Mouse (Mus musculus): Measurements from ENCODE around the gene Stag1. TPM values are rescaled to one million over a fixed set of nuclear protein-coding genes. Genes with fewer than 3 reads are reported as not detected.
A peak's percentile ranks its signal among the peaks of the same experiment; 100 is the strongest.

Stag1 gene
- polyA plus RNA-seq, 1 experiment from 2014 or later: 41.6 TPM

DNA sequence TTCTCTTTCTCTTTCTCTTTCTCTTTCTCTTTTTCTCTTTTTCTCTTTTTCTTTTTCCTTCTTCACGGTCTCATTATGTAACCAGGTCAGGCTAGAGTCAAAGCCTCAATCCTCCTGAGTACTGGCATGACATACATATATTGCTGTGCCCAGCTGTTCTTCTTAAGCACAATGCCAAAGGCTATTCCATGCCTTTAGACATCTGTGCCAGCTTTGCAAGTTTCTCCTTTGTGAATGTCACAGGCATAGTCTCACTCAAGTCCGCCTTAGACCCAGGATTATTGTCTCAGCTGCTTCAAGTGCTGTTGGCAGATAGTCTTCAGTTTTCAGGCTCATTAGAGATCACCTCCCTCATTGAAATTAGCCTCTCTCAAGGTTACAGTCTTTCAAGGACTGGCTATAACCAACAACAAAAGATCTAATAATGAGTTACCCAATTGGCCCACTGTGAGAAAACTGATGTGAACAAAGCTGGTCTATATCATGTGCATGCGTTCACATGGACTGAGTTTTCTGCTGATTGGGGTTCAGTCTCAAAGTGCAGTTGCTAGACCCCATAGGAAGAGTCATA, 16.0 kb downstream of the Stag1 start:
- H3K4me2 ChIP-seq (replicated peaks): no peak overlapping the region
- H3K27ac ChIP-seq: no peak overlapping the region

DNA sequence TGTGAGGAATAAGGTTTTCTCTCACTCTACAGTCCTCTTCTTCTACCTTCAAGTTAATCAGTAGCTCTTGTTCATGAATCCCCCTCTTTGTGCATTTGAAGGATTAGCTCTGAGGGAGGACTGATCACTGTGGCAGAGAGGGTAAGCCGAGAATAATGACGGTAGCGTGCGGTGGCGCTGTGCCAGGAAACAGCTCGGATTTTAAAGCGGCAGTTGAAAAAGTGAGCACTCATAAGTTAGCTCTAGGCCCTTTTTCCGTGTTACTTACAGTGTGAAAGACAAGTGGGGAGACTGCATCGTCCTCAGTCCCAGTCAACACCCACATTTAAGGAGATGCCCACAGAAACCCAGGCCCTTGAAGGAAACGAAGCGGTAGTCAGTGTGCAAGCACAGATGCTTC, 19.3 kb downstream of the Stag1 start:
- WGBS: 18% methylated on average over 11 of the region's 11 CpGs
- H3K4me2 ChIP-seq (replicated peaks): 0 out of 2 replicates have a peak overlapping the region, but pooled peaks have one; percentile 5
- H3K4me3 ChIP-seq (replicated peaks): no peak overlapping the region
- H3K4me1 ChIP-seq (replicated peaks): peaks cover 16% of the 10 kb centered on the region
- peak; percentile 75 for ATAC-seq
- no peaks in the 10 kb centered on the region for H3K9me3 ChIP-seq
- H3K36me3 ChIP-seq: no peaks in the 10 kb centered on the region
- H3K27ac ChIP-seq: peak overlapping the region; percentile 31; the same call in 1 of the 2 replicates
- no peak overlapping the region for H3K9ac ChIP-seq (replicated peaks)
- H3K27me3 ChIP-seq: no peaks in the 10 kb centered on the region

More for the DNA sequence above, 16.0 kb downstream of the Stag1 start:
- ATAC-seq: no peak
- Histone ChIP-seq H3K4me1 (replicated peaks) (peaks cover 16% of the 10 kb centered on the region), H3K4me3 (replicated peaks) (no peak overlapping the region), H3K27me3 (no peaks in the 10 kb centered on the region), H3K9ac (replicated peaks) (no peak overlapping the region), H3K9me3 (no peaks in the 10 kb centered on the region), H3K36me3 (no peaks in the 10 kb centered on the region)
- 66% methylated on average over 3 of the region's 3 CpGs for WGBS

DNA sequence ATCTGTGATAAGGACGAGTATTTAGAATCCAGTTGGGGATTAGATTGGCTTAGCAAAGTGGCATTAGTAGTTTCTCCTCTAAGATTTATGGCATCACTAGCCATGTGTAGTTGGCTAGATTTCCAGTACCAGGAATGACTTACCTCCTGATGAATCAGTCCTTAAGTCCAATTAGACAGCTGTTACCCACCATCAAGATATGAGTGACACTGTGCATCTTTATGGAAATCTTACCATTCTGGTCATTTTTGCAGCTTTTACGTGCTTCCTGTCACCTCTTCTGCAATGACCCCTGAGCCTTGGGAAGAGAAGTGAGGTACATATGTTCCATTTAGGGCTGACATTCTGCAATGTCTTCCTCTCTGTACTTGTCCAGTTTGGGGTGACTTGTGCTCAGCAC, 28.7 kb downstream of the Stag1 start:
- no peak overlapping the region for H3K27ac ChIP-seq
- WGBS: 76% methylated on average over 2 of the region's 2 CpGs
- H3K9me3 ChIP-seq: no peaks in the 10 kb centered on the region
- no peak for ATAC-seq
- no peaks in the 10 kb centered on the region for H3K4me1 ChIP-seq (replicated peaks)
- no peaks in the 10 kb centered on the region for H3K27me3 ChIP-seq
- H3K36me3 ChIP-seq: no peaks in the 10 kb centered on the region
- no peak overlapping the region for H3K4me3 ChIP-seq (replicated peaks)
- no peak overlapping the region for H3K9ac ChIP-seq (replicated peaks)
- H3K4me2 ChIP-seq (replicated peaks): no peak overlapping the region

DNA sequence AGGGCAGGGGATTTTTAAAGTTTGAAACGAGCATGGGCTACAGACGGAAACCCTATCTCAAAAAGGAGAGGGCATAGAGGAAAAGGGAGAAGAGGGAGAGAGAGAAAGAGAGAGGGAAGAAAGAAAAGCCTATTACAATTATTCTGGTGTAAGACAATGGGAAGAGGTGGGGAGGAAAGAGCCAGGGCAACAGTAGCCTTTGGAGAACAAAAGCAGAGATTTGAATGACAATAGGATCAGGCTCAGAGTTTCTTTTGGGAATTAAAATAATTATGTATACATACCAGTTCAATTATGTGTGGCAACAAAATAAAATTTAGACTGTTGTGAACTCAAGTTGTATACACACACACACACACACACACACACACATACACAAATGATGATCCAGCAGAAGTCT, 43.2 kb downstream of the Stag1 start:
- Histone ChIP-seq H3K4me3 (replicated peaks) (no peak overlapping the region), H3K4me2 (replicated peaks) (0 out of 2 replicates have a peak overlapping the region, but pooled peaks have one; percentile 68), H3K27ac (peak overlapping the region; percentile 99; the same call in 1 of the 2 replicates), H3K4me1 (replicated peaks) (peaks cover 31% of the 10 kb centered on the region), H3K27me3 (no peaks in the 10 kb centered on the region), H3K9me3 (no peaks in the 10 kb centered on the region), H3K36me3 (no peaks in the 10 kb centered on the region), H3K9ac (replicated peaks) (peak overlapping the region; percentile 37; the same call in 1 of the 2 replicates)
- ATAC-seq: no peak
- WGBS: 17% methylated on average over 2 of the region's 2 CpGs

DNA sequence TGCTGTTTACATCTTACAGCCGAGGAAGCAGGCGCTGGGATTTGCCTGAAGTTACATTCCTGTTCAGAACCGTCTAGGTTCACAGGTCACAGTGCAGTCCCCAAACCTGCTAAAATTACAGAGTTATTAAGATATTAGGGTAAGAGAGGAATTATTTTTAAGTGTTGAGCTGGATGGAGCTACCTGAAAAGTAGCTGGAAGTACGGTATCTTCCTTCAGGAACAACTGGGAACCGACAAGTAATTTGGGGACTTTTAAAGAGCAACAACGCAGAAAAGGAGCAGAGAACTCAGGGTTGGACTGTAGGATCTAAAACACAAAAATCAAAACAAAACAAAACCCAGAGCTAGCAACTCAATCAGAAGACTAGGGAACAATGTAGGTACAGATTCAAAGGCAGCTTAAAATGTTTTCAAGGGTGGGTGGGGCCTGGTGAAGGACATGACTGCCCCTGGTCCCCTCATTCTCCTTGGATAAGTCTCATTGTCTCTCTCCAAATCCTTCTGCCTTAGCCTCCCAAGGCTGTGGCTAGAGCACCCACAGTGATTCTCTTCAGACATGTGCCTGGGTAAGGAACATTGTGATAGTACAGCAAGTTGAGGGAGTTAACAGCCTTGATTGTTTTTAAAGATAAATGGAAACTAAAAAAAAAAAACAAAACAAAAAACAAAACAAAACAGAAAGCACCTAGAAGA, 43.9 kb downstream of the Stag1 start:
- Histone ChIP-seq H3K9ac (replicated peaks) (peak overlapping the region; percentile 75), H3K9me3 (no peaks in the 10 kb centered on the region), H3K4me1 (replicated peaks) (peaks cover 36% of the 10 kb centered on the region), H3K27me3 (no peaks in the 10 kb centered on the region), H3K4me2 (replicated peaks) (peak overlapping the region; percentile 68), H3K27ac (peak overlapping the region; percentile 99), H3K4me3 (replicated peaks) (peak overlapping the region; percentile 86), H3K36me3 (no peaks in the 10 kb centered on the region)
- no peak for ATAC-seq
- 16% methylated on average over 6 of the region's 6 CpGs for WGBS

DNA sequence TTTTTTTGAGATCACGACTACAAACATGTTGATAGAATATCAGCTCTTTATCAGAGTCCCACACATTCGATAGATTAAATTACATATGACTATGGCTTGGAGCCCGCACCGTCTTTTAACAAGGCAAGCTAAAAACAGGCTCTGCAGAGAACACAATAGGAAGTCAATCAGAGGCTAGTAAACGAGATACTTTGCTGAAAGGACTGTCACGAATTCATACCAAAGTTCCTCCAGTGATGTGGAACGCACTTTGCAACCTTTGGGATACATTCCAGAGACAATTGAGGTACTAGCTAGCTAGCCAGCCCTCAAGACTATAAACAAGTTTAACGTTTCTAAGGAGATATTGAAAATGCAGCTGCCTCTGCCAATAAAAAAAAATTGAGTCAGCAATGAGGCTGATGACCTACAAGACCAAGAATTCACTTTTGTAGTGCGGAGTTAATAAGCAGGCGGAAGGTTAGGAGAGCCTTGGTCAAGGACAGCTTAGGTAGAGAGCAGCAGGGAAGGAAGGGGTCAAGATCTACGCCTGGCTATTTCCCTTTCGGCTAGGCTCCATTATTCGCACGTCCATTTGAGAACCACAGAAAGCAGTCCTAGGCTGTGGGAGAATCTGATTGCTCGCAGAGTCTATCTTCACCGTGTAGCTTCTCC, 44.7 kb downstream of the Stag1 start:
- Histone ChIP-seq H3K9ac (replicated peaks) (peak overlapping the region; percentile 75), H3K9me3 (no peaks in the 10 kb centered on the region), H3K36me3 (no peaks in the 10 kb centered on the region), H3K27me3 (no peaks in the 10 kb centered on the region), H3K4me1 (replicated peaks) (peaks cover 42% of the 10 kb centered on the region), H3K4me3 (replicated peaks) (peak overlapping the region; percentile 86), H3K4me2 (replicated peaks) (peak overlapping the region; percentile 68), H3K27ac (peak overlapping the region; percentile 99)
- under 1% methylated on average over 16 of the region's 16 CpGs for WGBS
- no peak for ATAC-seq

DNA sequence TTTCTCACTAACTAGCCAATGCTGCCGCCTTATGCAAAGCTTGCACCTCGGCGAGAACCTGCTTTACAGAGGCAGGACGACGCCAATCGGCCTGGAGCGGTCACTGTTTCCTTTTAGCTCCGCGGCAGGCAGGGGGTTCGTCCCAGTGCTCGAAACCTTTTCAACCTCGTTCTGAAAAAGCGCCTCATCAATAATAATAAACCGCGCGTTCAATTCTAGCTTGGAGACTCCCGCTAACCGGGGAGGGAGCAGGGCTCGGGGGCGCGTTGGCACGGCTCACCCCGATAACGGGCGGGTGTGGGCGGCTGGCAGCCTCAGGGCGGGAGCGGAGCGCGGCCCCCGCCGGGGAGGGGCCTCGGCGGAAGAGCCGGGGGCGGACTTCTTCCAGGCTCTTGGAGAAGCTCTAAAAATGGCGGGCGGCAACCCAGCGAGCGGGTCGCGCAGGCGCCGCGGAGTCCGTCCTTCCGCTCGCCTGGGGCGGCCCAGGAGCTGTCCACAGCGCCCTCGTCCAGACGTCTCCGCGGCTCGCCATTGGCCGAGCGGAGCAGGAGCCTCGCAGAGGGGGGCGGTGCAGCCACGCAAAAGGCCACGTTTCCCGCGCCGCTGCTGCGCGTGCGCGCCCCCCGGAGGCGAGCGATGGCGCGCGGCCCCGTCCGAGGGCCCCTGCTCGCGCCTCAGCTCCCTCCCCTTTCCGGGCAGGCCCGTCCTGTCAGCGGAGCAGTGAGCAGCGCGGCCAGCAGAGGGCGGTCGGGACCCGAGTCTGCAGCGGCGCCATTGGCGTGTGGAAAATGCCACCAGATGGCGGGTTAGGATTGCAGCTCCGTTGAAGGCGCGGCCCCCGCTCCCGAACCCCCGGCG, 45.5 kb downstream of the Stag1 start:
- H3K9ac ChIP-seq (replicated peaks): peak overlapping the region; percentile 91
- H3K36me3 ChIP-seq: no peaks in the 10 kb centered on the region
- under 1% methylated on average over 89 of the region's 97 CpGs for WGBS
- peaks cover 42% of the 10 kb centered on the region for H3K4me1 ChIP-seq (replicated peaks)
- ATAC-seq: peak; percentile 99
- H3K27me3 ChIP-seq: no peaks in the 10 kb centered on the region
- H3K4me2 ChIP-seq (replicated peaks): peak overlapping the region; percentile 68
- peak overlapping the region; percentile 86 for H3K4me3 ChIP-seq (replicated peaks)
- H3K9me3 ChIP-seq: no peaks in the 10 kb centered on the region
- H3K27ac ChIP-seq: peak overlapping the region; percentile 99

DNA sequence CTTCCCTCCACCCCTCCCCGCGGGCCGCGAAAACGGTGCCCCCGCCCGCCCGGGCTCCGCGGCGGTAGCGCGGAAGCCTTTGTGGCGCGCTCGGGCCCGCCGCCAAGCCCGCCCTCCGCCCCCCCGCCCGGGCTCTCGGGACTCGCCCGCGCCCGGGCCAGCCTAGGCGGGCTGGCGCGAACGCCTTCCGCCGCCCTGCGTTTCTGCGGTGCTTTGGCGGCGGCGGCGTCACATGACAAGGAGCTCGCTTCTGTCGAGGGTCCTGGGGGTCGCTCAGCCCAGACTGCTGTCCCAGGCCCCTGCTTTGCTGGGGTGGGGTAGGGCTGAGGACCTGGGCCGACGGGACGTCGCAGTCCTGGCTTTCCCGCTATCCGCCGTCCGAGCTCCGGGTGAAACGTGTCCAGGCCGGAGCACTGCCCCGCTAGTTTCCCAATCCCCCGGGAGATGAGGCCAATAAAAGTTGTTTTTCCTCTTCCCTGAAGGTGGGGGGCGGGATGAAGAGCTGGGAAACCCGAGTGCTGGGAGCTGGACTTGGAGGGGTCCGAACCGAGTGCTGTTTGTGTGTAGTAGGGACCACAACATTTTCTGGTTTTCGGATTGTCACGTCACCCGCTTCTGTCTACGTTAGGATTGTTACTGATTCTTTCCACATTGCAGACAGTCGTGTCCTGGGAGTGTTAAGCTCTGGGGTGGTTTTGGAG, 46.6 kb downstream of the Stag1 start:
- H3K36me3 ChIP-seq: no peaks in the 10 kb centered on the region
- H3K4me2 ChIP-seq (replicated peaks): peak overlapping the region; percentile 72
- H3K27ac ChIP-seq: peak overlapping the region; percentile 99
- H3K27me3 ChIP-seq: no peaks in the 10 kb centered on the region
- peak overlapping the region; percentile 86 for H3K4me3 ChIP-seq (replicated peaks)
- peak; percentile 40 for ATAC-seq
- WGBS: under 1% methylated on average over 50 of the region's 64 CpGs
- peaks cover 42% of the 10 kb centered on the region for H3K4me1 ChIP-seq (replicated peaks)
- H3K9me3 ChIP-seq: no peaks in the 10 kb centered on the region
- peak overlapping the region; percentile 91 for H3K9ac ChIP-seq (replicated peaks)

DNA sequence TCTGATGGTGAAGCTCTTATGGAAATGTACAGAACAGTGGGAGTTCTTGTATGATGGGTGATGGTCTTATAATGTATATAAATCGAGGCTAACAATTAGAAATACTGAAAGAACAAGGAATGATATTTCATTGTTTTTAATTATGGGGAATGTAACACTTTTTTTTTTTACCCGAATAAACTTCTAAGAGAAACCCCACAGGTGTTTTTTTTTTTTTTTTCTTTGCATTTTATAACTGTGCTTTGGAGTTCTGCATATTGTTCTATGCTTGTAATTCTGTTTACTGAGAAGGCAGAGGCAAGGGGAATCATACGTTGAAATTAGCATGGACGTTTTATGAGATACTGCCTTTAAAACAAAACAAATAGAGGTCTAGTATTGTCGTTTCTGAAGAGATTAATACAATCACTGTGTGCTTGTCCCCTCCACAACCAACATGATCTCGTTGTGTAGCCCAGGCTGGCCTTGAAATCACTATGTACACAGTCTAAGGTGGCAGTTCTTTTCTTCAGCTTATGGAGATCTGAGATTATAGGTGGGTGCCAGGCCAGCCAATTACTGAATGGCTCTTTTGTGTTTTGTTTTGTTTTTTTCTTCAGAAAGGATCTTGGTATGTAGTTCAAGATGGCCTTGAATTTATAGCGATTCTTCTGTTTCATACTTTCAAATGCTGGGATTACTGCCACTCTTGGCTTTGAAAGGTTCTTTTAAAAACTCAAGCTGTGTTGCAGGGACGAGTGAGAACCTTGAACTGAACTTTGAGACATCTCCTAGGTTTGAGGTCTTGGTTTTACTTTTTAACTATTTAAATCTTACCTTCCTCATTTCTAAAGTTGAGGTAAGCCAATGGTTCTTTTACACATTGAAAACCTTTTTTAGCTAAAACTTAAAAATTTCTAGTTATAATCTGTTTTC, 47.7 kb downstream of the Stag1 start:
- ATAC-seq: no peak
- WGBS: 28% methylated on average over 8 of the region's 8 CpGs
- H3K4me3 ChIP-seq (replicated peaks): peak overlapping the region; percentile 86
- no peaks in the 10 kb centered on the region for H3K36me3 ChIP-seq
- no peaks in the 10 kb centered on the region for H3K9me3 ChIP-seq
- H3K4me2 ChIP-seq (replicated peaks): peak overlapping the region; percentile 72
- H3K27ac ChIP-seq: no peak overlapping the region
- no peaks in the 10 kb centered on the region for H3K27me3 ChIP-seq
- no peak overlapping the region; the same call in 1 of the 2 replicates for H3K9ac ChIP-seq (replicated peaks)
- H3K4me1 ChIP-seq (replicated peaks): peaks cover 39% of the 10 kb centered on the region

DNA sequence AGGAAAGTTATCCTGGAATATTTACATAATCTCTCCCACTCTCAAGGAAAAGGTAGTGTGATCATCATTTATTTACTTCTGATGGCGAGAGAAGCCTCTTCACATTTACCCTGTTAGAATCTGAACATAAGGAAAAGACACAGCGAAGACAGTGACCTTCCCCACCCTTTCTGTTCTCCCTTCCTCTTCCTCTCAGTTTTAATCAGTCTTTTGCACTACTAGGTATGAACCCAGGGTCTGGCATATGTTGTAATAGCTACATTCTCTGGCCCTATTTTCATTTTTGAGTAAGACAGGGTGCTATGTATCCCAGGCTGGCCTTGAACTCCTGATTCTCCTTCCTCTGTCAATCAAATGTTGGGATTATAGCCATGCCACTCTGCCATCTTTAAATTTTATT, 48.7 kb downstream of the Stag1 start:
- 89% methylated on average over 2 of the region's 2 CpGs for WGBS
- H3K27ac ChIP-seq: no peak overlapping the region
- no peak for ATAC-seq

More for the DNA sequence above, 48.7 kb downstream of the Stag1 start:
- Histone ChIP-seq H3K4me3 (replicated peaks) (no peak overlapping the region), H3K27me3 (no peaks in the 10 kb centered on the region), H3K9me3 (no peaks in the 10 kb centered on the region), H3K36me3 (no peaks in the 10 kb centered on the region), H3K4me1 (replicated peaks) (peaks cover 29% of the 10 kb centered on the region), H3K4me2 (replicated peaks) (no peak overlapping the region), H3K9ac (replicated peaks) (no peak overlapping the region)

Data from midbrain, embryonic 13.5 days (tissue).